15 mouse cellular contexts compared by ENCODE assay signal in the genomic region with DNA sequence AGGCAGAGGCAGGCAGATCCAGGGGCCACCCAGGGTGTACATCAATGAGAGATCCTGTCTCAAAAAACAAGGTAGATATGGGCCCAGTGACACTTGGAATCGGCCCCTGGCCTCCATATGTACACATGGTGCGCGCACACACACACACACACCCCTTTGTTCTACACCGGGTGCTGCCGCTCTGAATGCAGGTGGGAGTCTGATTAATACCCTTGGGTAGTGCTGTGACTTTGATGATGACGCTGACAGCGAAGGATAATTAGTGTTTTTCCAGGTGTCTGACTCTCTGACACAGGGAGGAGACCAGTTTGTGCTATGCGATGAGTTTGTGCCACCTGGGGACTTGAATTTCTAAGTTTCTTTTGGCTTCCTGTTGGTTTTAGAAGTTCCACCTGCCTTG.
DNase-seq lines count a peak whose midpoint lies in the region; ATAC-seq and TF ChIP-seq lines count a peak whose summit lies in the region.
"Had no signal": no experiment of that assay in that cellular context is flagged by ENCODE, and none has a peak within 500 bp of the region (broad histone marks: within the 10 kb centered on the region; RNA-seq: fewer than 3 reads in every experiment).

No protein-coding gene starts in this region.

- intact Hi-C loops in gastrocnemius, adult 2 months (cut with DNase I), result no loop called here
- intact Hi-C loops in gastrocnemius, postnatal 14 days (cut with DNase I; ENCODE audit: low total_unique reads), result no loop called here

- H3K9ac ChIP-seq in hindbrain, embryonic 16.5 days (ENCODE audit: low read depth, low read length), result no peak overlapping the region
- no peak overlapping the region for H3K9ac ChIP-seq in hindbrain, embryonic 14.5 days
- H3K9ac ChIP-seq in embryonic facial prominence, embryonic 15.5 days, result no peak overlapping the region
- H3K9ac ChIP-seq: forebrain, embryonic 15.5 days; midbrain, embryonic 13.5 days had no signal

- H3K4me1 ChIP-seq in hindbrain, embryonic 16.5 days (ENCODE audit: control insufficient read depth, insufficient read depth, low read depth, low read length), result peaks cover 6% of the 10 kb centered on the region; the same call in 1 of the 2 replicates
- H3K4me1 ChIP-seq in hindbrain, embryonic 14.5 days (replicated peaks; ENCODE audit: control insufficient read depth, insufficient read depth, low read length), result 0 out of 2 replicates have a peak, but pooled peaks cover 4% of the 10 kb centered on the region
- peaks cover 5% of the 10 kb centered on the region; the same call in 1 of the 2 replicates for H3K4me1 ChIP-seq in embryonic facial prominence, embryonic 15.5 days
- H3K4me1 ChIP-seq in limb, embryonic 10.5 days, result 0 out of 2 replicates have a peak, but pooled peaks cover 2% of the 10 kb centered on the region
- H3K4me1 ChIP-seq: heart, embryonic 10.5 days; midbrain, embryonic 13.5 days had no signal

- WGBS in hindbrain, embryonic 16.5 days, result 79% methylated on average over 8 of the region's 8 CpGs
- 76% methylated on average over 8 of the region's 8 CpGs for WGBS in hindbrain, embryonic 14.5 days
- WGBS in embryonic facial prominence, embryonic 15.5 days, result 56% methylated on average over 8 of the region's 8 CpGs
- WGBS in limb, embryonic 10.5 days, result 80% methylated on average over 8 of the region's 8 CpGs

- TF ChIP-seq CTCF in gastrocnemius, adult 2 months (IDR thresholded peaks at IDR 0.05), result no peak

- DNase-seq in gastrocnemius, adult 2 months, result no peak
- no peak for DNase-seq in gastrocnemius, postnatal 14 days
- no peak for DNase-seq in hindbrain, embryonic 14.5 days (ENCODE audit: low spot score)
- no peak for DNase-seq in limb, embryonic 10.5 days (ENCODE audit: low spot score)

- no peaks in the 10 kb centered on the region for H3K36me3 ChIP-seq in hindbrain, embryonic 16.5 days (ENCODE audit: control insufficient read depth, insufficient read depth, low read length)
- H3K36me3 ChIP-seq in hindbrain, embryonic 14.5 days (replicated peaks; ENCODE audit: control insufficient read depth, insufficient read depth), result no peaks in the 10 kb centered on the region
- no peaks in the 10 kb centered on the region for H3K36me3 ChIP-seq in embryonic facial prominence, embryonic 15.5 days
- H3K36me3 ChIP-seq in limb, embryonic 10.5 days, result no peaks in the 10 kb centered on the region
- H3K36me3 ChIP-seq: forebrain, embryonic 15.5 days; heart, embryonic 10.5 days; midbrain, embryonic 13.5 days had no signal

- H3K4me2 ChIP-seq in hindbrain, embryonic 16.5 days (ENCODE audit: low read length), result no peak overlapping the region
- no peak overlapping the region for H3K4me2 ChIP-seq in hindbrain, embryonic 14.5 days (replicated peaks)
- H3K4me2 ChIP-seq in embryonic facial prominence, embryonic 15.5 days (replicated peaks), result no peak overlapping the region
- H3K4me2 ChIP-seq: forebrain, embryonic 15.5 days; midbrain, embryonic 13.5 days had no signal

- H3K27me3 ChIP-seq in hindbrain, embryonic 16.5 days (replicated peaks; ENCODE audit: control insufficient read depth, insufficient read depth, low read length), result no peaks in the 10 kb centered on the region
- H3K27me3 ChIP-seq in hindbrain, embryonic 14.5 days (ENCODE audit: control insufficient read depth, insufficient read depth, low read length), result no peaks in the 10 kb centered on the region
- H3K27me3 ChIP-seq in embryonic facial prominence, embryonic 15.5 days, result no peaks in the 10 kb centered on the region
- H3K27me3 ChIP-seq in limb, embryonic 10.5 days (ENCODE audit: low read depth, poor library complexity, severe bottlenecking), result no peaks in the 10 kb centered on the region
- H3K27me3 ChIP-seq: forebrain, embryonic 15.5 days; midbrain, embryonic 13.5 days had no signal

- peaks cover 4% of the 10 kb centered on the region; the same call in 1 of the 2 replicates for H3K9me3 ChIP-seq in hindbrain, embryonic 16.5 days (ENCODE audit: control insufficient read depth, low read length)
- peaks cover 9% of the 10 kb centered on the region for H3K9me3 ChIP-seq in hindbrain, embryonic 14.5 days (ENCODE audit: control insufficient read depth, low read length)
- H3K9me3 ChIP-seq in embryonic facial prominence, embryonic 15.5 days (replicated peaks), result no peaks in the 10 kb centered on the region
- 0 out of 2 replicates have a peak, but pooled peaks cover 2% of the 10 kb centered on the region for H3K9me3 ChIP-seq in limb, embryonic 10.5 days (replicated peaks)
- H3K9me3 ChIP-seq: forebrain, embryonic 15.5 days; midbrain, embryonic 13.5 days had no signal

- peak overlapping the region; percentile 81 for H3K27ac ChIP-seq in gastrocnemius, adult 2 months
- no peak overlapping the region for H3K27ac ChIP-seq in hindbrain, embryonic 16.5 days (ENCODE audit: low read depth, low read length)
- no peak overlapping the region for H3K27ac ChIP-seq in hindbrain, embryonic 14.5 days
- H3K27ac ChIP-seq in embryonic facial prominence, embryonic 15.5 days (replicated peaks), result no peak overlapping the region
- no peak overlapping the region for H3K27ac ChIP-seq in limb, embryonic 10.5 days
- H3K27ac ChIP-seq: forebrain, embryonic 15.5 days; heart, embryonic 10.5 days; layer of hippocampus, adult 2 months; macrophage; midbrain, embryonic 13.5 days had no signal

- H3K4me3 ChIP-seq in gastrocnemius, adult 2 months, result peak overlapping the region; percentile 61
- no peak overlapping the region for H3K4me3 ChIP-seq in hindbrain, embryonic 16.5 days (ENCODE audit: low read length)
- H3K4me3 ChIP-seq in hindbrain, embryonic 14.5 days (replicated peaks; ENCODE audit: low read length), result no peak overlapping the region
- no peak overlapping the region for H3K4me3 ChIP-seq in embryonic facial prominence, embryonic 15.5 days (replicated peaks)
- H3K4me3 ChIP-seq in limb, embryonic 10.5 days, result no peak overlapping the region
- H3K4me3 ChIP-seq: erythroblast, embryonic 14.5 days; forebrain, embryonic 15.5 days; heart, embryonic 10.5 days; midbrain, embryonic 13.5 days had no signal

- peak; percentile 17; the same call in 1 of the 2 replicates for ATAC-seq in hindbrain, embryonic 16.5 days
- no peak for ATAC-seq in hindbrain, embryonic 14.5 days (ENCODE audit: low FRiP score)
- peak; percentile 43; the same call in 1 of the 2 replicates for ATAC-seq in embryonic facial prominence, embryonic 15.5 days (ENCODE audit: insufficient number of reproducible peaks, low FRiP score, low TSS enrichment, low read depth)
- 0 out of 2 replicates have a peak, but pooled peaks have one; percentile 14 for ATAC-seq in megakaryocyte-erythroid progenitor cell, adult 5-6 weeks (replicated peaks; ENCODE audit: low FRiP score, low TSS enrichment, poor library complexity, severe bottlenecking)
- no peak for ATAC-seq in granulocyte monocyte progenitor cell, adult 5-6 weeks (replicated peaks; ENCODE audit: poor library complexity, severe bottlenecking)
- ATAC-seq: intestine, postnatal 0 days; midbrain, embryonic 13.5 days had no signal

Comparison
In these comparisons a context has a peak if more than half of its experiments do, and no peak if none do; other contexts are left out.
1. ATAC-seq: peak in hindbrain, embryonic 16.5 days (single experiment), embryonic facial prominence, embryonic 15.5 days (single experiment) and megakaryocyte-erythroid progenitor cell, adult 5-6 weeks (single experiment); none in hindbrain, embryonic 14.5 days (single experiment) and granulocyte monocyte progenitor cell, adult 5-6 weeks (single experiment).